Mouse (Mus musculus): ENCODE data around the gene Tmc3. TPM values are rescaled to one million over a fixed set of nuclear protein-coding genes. Genes with fewer than 3 reads are reported as not detected.

The Tmc3 gene
- polyA plus RNA-seq, 1 experiment from 2014 or later: 0.64 TPM

DNA sequence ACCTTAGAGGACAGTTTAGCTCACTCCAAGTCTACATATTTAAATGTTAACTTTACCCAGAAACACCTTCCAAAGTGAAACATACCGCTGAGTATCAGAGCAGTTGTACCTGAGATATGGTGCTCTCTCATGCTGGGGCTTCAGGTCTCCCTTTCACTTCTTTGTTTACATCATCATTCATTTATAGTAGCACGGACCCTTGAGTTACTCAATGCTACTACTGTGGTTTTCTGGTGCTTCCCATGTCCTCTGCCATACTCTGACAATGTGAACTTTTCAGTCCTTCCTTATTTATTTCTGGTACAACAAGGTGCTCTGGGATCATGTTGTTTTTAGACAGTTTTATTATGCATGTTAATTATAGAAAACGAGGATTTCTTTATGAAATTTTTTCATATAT, 25.2 kb upstream of the Tmc3 start:
- ATAC-seq (ENCODE audit: insufficient read depth, low FRiP score, low TSS enrichment): no peak
- Histone ChIP-seq H3K9me3 (ENCODE audit: control insufficient read depth, low read length) (no peaks in the 10 kb centered on the region), H3K27me3 (ENCODE audit: control insufficient read depth, insufficient read depth, low read length) (no peaks in the 10 kb centered on the region), H3K27ac (ENCODE audit: low read depth, low read length) (no peak overlapping the region), H3K9ac (ENCODE audit: low read length) (no peak overlapping the region), H3K36me3 (ENCODE audit: control insufficient read depth, insufficient read depth, low read length) (no peaks in the 10 kb centered on the region), H3K4me1 (ENCODE audit: control insufficient read depth, insufficient read depth, low read length) (no peaks in the 10 kb centered on the region), H3K4me3 (ENCODE audit: low read depth, low read length) (no peak overlapping the region), H3K4me2 (ENCODE audit: low read depth) (no peak overlapping the region)
- 87% methylated on average over 3 of the region's 3 CpGs for WGBS
- no peak for DNase-seq (ENCODE audit: low spot score)

GRCm38 (mm10) chr7:83561849-83562248, 22.9 kb upstream of the Tmc3 start:
- no peak overlapping the region for H3K27ac ChIP-seq (ENCODE audit: low read depth, low read length)
- H3K27me3 ChIP-seq (ENCODE audit: control insufficient read depth, insufficient read depth, low read length): no peaks in the 10 kb centered on the region
- ATAC-seq (ENCODE audit: insufficient read depth, low FRiP score, low TSS enrichment) (no peak), DNase-seq (ENCODE audit: low spot score) (no peak)
- no peak overlapping the region for H3K9ac ChIP-seq (ENCODE audit: low read length)
- no peaks in the 10 kb centered on the region for H3K4me1 ChIP-seq (ENCODE audit: control insufficient read depth, insufficient read depth, low read length)
- no peak overlapping the region for H3K4me3 ChIP-seq (ENCODE audit: low read depth, low read length)
- H3K4me2 ChIP-seq (ENCODE audit: low read depth): no peak overlapping the region
- H3K9me3 ChIP-seq (ENCODE audit: control insufficient read depth, low read length): no peaks in the 10 kb centered on the region
- 40% methylated on average over 3 of the region's 3 CpGs for WGBS
- no peaks in the 10 kb centered on the region for H3K36me3 ChIP-seq (ENCODE audit: control insufficient read depth, insufficient read depth, low read length)

- Histone ChIP-seq H3K4me2 (ENCODE audit: low read depth) (no peak overlapping the region), H3K36me3 (ENCODE audit: control insufficient read depth, insufficient read depth, low read length) (no peaks in the 10 kb centered on the region), H3K27ac (ENCODE audit: low read depth, low read length) (no peak overlapping the region), H3K4me3 (ENCODE audit: low read depth, low read length) (no peak overlapping the region), H3K4me1 (ENCODE audit: control insufficient read depth, insufficient read depth, low read length) (no peaks in the 10 kb centered on the region), H3K9ac (ENCODE audit: low read length) (no peak overlapping the region), H3K9me3 (ENCODE audit: control insufficient read depth, low read length) (no peaks in the 10 kb centered on the region), H3K27me3 (ENCODE audit: control insufficient read depth, insufficient read depth, low read length) (no peaks in the 10 kb centered on the region)
- DNase-seq (ENCODE audit: low spot score) (peak; percentile 30), ATAC-seq (ENCODE audit: insufficient read depth, low FRiP score, low TSS enrichment) (no peak)
- 74% methylated on average over 12 of the region's 12 CpGs for WGBS
Observed at GRCm38 (mm10) chr7:83564635-83565291, 20.0 kb upstream of the Tmc3 start.

- no peaks in the 10 kb centered on the region for H3K9me3 ChIP-seq (ENCODE audit: control insufficient read depth, low read length)
- H3K27ac ChIP-seq (ENCODE audit: low read depth, low read length): no peak overlapping the region
- no peaks in the 10 kb centered on the region for H3K4me1 ChIP-seq (ENCODE audit: control insufficient read depth, insufficient read depth, low read length)
- ATAC-seq (ENCODE audit: insufficient read depth, low FRiP score, low TSS enrichment) (no peak), DNase-seq (ENCODE audit: low spot score) (no peak)
- no peak overlapping the region for H3K4me2 ChIP-seq (ENCODE audit: low read depth)
- 48% methylated on average over 7 of the region's 7 CpGs for WGBS
- no peaks in the 10 kb centered on the region for H3K36me3 ChIP-seq (ENCODE audit: control insufficient read depth, insufficient read depth, low read length)
- H3K4me3 ChIP-seq (ENCODE audit: low read depth, low read length): no peak overlapping the region
- no peak overlapping the region for H3K9ac ChIP-seq (ENCODE audit: low read length)
- no peaks in the 10 kb centered on the region for H3K27me3 ChIP-seq (ENCODE audit: control insufficient read depth, insufficient read depth, low read length)
Observed at GRCm38 (mm10) chr7:83565976-83566375, 18.8 kb upstream of the Tmc3 start.

DNA sequence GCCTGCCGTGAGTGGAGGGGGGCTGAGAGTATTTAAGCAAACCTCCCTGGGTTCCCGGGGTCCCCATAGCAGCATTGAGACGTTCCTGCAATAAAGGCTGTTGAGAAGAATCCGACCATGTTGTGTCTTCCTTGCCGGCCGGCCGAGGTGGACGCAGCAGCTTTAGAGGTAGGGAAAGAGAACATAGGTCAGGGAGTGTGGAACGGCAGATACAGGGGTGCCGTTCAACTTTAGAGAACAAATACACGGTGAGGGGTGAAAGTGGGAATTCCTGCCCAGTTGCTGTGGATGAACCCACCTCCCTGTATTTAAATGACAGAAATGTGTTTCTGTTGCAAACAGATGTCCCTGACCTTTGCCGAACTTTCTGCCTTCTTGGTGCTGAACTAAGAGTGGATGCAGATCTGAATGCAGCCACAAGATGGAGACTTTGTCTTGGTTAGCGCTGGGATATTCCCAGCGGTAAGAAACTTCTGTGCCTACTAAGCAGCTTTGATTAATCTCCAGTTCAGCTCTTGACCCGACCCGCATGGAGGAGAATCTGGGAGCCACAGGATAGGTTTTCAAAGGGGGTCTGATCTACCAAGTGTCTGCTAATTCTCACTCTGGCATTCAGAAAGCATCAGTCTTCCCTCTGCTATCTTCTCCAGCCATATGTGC, 16.8 kb upstream of the Tmc3 start:
- WGBS: 55% methylated on average over 16 of the region's 16 CpGs
- Histone ChIP-seq H3K9ac (ENCODE audit: low read length) (no peak overlapping the region), H3K36me3 (ENCODE audit: control insufficient read depth, insufficient read depth, low read length) (no peaks in the 10 kb centered on the region), H3K27ac (ENCODE audit: low read depth, low read length) (no peak overlapping the region), H3K9me3 (ENCODE audit: control insufficient read depth, low read length) (no peaks in the 10 kb centered on the region), H3K27me3 (ENCODE audit: control insufficient read depth, insufficient read depth, low read length) (no peaks in the 10 kb centered on the region), H3K4me3 (ENCODE audit: low read depth, low read length) (no peak overlapping the region), H3K4me2 (ENCODE audit: low read depth) (no peak overlapping the region), H3K4me1 (ENCODE audit: control insufficient read depth, insufficient read depth, low read length) (no peaks in the 10 kb centered on the region)
- peak; percentile 53 for DNase-seq (ENCODE audit: low spot score)
- ATAC-seq (ENCODE audit: insufficient read depth, low FRiP score, low TSS enrichment): no peak

- Histone ChIP-seq H3K27ac (ENCODE audit: low read depth, low read length) (no peak overlapping the region), H3K9me3 (ENCODE audit: control insufficient read depth, low read length) (no peaks in the 10 kb centered on the region), H3K4me2 (ENCODE audit: low read depth) (no peak overlapping the region), H3K9ac (ENCODE audit: low read length) (no peak overlapping the region), H3K4me3 (ENCODE audit: low read depth, low read length) (no peak overlapping the region), H3K27me3 (ENCODE audit: control insufficient read depth, insufficient read depth, low read length) (no peaks in the 10 kb centered on the region), H3K36me3 (ENCODE audit: control insufficient read depth, insufficient read depth, low read length) (no peaks in the 10 kb centered on the region), H3K4me1 (ENCODE audit: control insufficient read depth, insufficient read depth, low read length) (no peaks in the 10 kb centered on the region)
- ATAC-seq (ENCODE audit: insufficient read depth, low FRiP score, low TSS enrichment) (no peak), DNase-seq (ENCODE audit: low spot score) (no peak)
- WGBS: 100% methylated on average over 2 of the region's 2 CpGs
Observed at GRCm38 (mm10) chr7:83568815-83569214, 15.9 kb upstream of the Tmc3 start.

DNA sequence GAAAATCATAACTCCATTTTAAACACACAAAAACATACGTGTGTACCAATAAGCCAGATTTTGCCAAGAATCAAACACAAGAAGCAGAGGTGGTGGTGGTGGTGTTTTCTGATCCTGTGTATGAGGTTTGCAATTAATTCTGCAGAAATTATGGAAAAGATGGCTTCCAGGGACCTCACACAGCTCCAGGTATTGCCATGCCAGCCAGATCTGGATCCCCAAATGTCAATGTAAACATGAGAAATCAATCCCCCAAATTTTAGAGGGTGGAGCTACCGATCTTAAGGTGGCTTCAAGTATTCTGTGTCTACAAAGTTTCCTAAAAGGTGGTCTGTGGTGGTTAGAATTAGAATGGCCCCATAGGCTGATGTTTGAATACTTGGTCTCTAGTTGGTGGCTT, 15.3 kb upstream of the Tmc3 start:
- Histone ChIP-seq H3K4me1 (ENCODE audit: control insufficient read depth, insufficient read depth, low read length) (no peaks in the 10 kb centered on the region), H3K9me3 (ENCODE audit: control insufficient read depth, low read length) (no peaks in the 10 kb centered on the region), H3K4me2 (ENCODE audit: low read depth) (no peak overlapping the region), H3K36me3 (ENCODE audit: control insufficient read depth, insufficient read depth, low read length) (no peaks in the 10 kb centered on the region), H3K4me3 (ENCODE audit: low read depth, low read length) (no peak overlapping the region), H3K27me3 (ENCODE audit: control insufficient read depth, insufficient read depth, low read length) (no peaks in the 10 kb centered on the region), H3K9ac (ENCODE audit: low read length) (no peak overlapping the region), H3K27ac (ENCODE audit: low read depth, low read length) (no peak overlapping the region)
- 93% methylated on average over 2 of the region's 2 CpGs for WGBS
- no peak for DNase-seq (ENCODE audit: low spot score)
- no peak for ATAC-seq (ENCODE audit: insufficient read depth, low FRiP score, low TSS enrichment)

- no peaks in the 10 kb centered on the region for H3K9me3 ChIP-seq (ENCODE audit: control insufficient read depth, low read length)
- H3K27ac ChIP-seq (ENCODE audit: low read depth, low read length): no peak overlapping the region
- no peaks in the 10 kb centered on the region for H3K4me1 ChIP-seq (ENCODE audit: control insufficient read depth, insufficient read depth, low read length)
- no peaks in the 10 kb centered on the region for H3K27me3 ChIP-seq (ENCODE audit: control insufficient read depth, insufficient read depth, low read length)
- ATAC-seq (ENCODE audit: insufficient read depth, low FRiP score, low TSS enrichment) (no peak), DNase-seq (ENCODE audit: low spot score) (no peak)
- 70% methylated on average over 4 of the region's 4 CpGs for WGBS
- no peak overlapping the region for H3K4me3 ChIP-seq (ENCODE audit: low read depth, low read length)
- no peaks in the 10 kb centered on the region for H3K36me3 ChIP-seq (ENCODE audit: control insufficient read depth, insufficient read depth, low read length)
- H3K9ac ChIP-seq (ENCODE audit: low read length): no peak overlapping the region
- H3K4me2 ChIP-seq (ENCODE audit: low read depth): no peak overlapping the region
Observed at GRCm38 (mm10) chr7:83571077-83571476, 13.7 kb upstream of the Tmc3 start.

- Histone ChIP-seq H3K9ac (ENCODE audit: low read length) (no peak overlapping the region), H3K4me2 (ENCODE audit: low read depth) (no peak overlapping the region), H3K4me1 (ENCODE audit: control insufficient read depth, insufficient read depth, low read length) (no peaks in the 10 kb centered on the region), H3K36me3 (ENCODE audit: control insufficient read depth, insufficient read depth, low read length) (no peaks in the 10 kb centered on the region), H3K4me3 (ENCODE audit: low read depth, low read length) (no peak overlapping the region), H3K27ac (ENCODE audit: low read depth, low read length) (no peak overlapping the region), H3K9me3 (ENCODE audit: control insufficient read depth, low read length) (no peaks in the 10 kb centered on the region), H3K27me3 (ENCODE audit: control insufficient read depth, insufficient read depth, low read length) (no peaks in the 10 kb centered on the region)
- no peak for ATAC-seq (ENCODE audit: insufficient read depth, low FRiP score, low TSS enrichment)
- no peak for DNase-seq (ENCODE audit: low spot score)
- WGBS: 67% methylated on average over 3 of the region's 3 CpGs
Observed at GRCm38 (mm10) chr7:83571901-83572300, 12.8 kb upstream of the Tmc3 start.

All from neural tube, embryonic 11.5 days (tissue).